Comparison of ENCODE assay signal across 9 mouse cellular contexts in genomic region chr3:87886416-87886815, GRCm38 (mm10). TPM values are rescaled to one million over a fixed set of nuclear protein-coding genes. Genes with fewer than 3 reads are reported as not detected.
DNase-seq lines count a peak whose midpoint lies in the region; ATAC-seq lines count a peak whose summit lies in the region.
"Had no signal": no experiment of that assay in that cellular context is flagged by ENCODE, and none has a peak within 500 bp of the region (broad histone marks: within the 10 kb centered on the region; RNA-seq: fewer than 3 reads in every experiment).

No protein-coding gene starts in this region.

- H3K4me1 ChIP-seq in liver, embryonic 11.5 days (replicated peaks; ENCODE audit: control insufficient read depth, insufficient read depth, low read length) = peaks cover 19% of the 10 kb centered on the region
- H3K4me1 ChIP-seq in intestine, embryonic 15.5 days (replicated peaks) = peaks cover 12% of the 10 kb centered on the region
- peaks cover 17% of the 10 kb centered on the region for H3K4me1 ChIP-seq in neural tube, embryonic 12.5 days

- H3K9ac ChIP-seq in liver, embryonic 11.5 days (ENCODE audit: low read depth, low read length) = peak overlapping the region; percentile 60; the same call in 1 of the 2 replicates
- H3K9ac ChIP-seq in intestine, embryonic 15.5 days = no peak overlapping the region
- no peak overlapping the region for H3K9ac ChIP-seq in neural tube, embryonic 12.5 days

- DNase-seq in adrenal gland, adult (ENCODE audit: inconsistent age in 2 of 2, low spot score in 1 of 2) = peak; percentile 32 to 67
- DNase-seq in adrenal gland, postnatal 14 days = no peak
- DNase-seq in liver, embryonic 11.5 days (ENCODE audit: low spot score) = no peak
- no peak for DNase-seq in liver
- DNase-seq in ovary, postnatal 36 days (ENCODE audit: low spot score) = no peak
- no peak for DNase-seq in right cerebral cortex, adult 18-20 months

- peak overlapping the region; percentile 96 for H3K4me2 ChIP-seq in liver, embryonic 11.5 days
- H3K4me2 ChIP-seq in intestine, embryonic 15.5 days (replicated peaks) = peak overlapping the region; percentile 68
- peak overlapping the region; percentile 47 for H3K4me2 ChIP-seq in neural tube, embryonic 12.5 days (replicated peaks)

- no peaks in the 10 kb centered on the region; the same call in 1 of the 2 replicates for H3K9me3 ChIP-seq in liver, embryonic 11.5 days (ENCODE audit: control insufficient read depth, low read length)
- no peaks in the 10 kb centered on the region for H3K9me3 ChIP-seq in intestine, embryonic 15.5 days
- H3K9me3 ChIP-seq in neural tube, embryonic 12.5 days = peaks cover 4% of the 10 kb centered on the region; the same call in 1 of the 2 replicates

- H3K36me3 ChIP-seq in liver, embryonic 11.5 days (ENCODE audit: control insufficient read depth, insufficient read depth, low read length) = no peaks in the 10 kb centered on the region
- H3K36me3 ChIP-seq in intestine, embryonic 15.5 days = no peaks in the 10 kb centered on the region
- H3K36me3 ChIP-seq in neural tube, embryonic 12.5 days = no peaks in the 10 kb centered on the region

- H3K4me3 ChIP-seq in liver, embryonic 11.5 days (ENCODE audit: low read depth, low read length) = peak overlapping the region; percentile 94; the same call in 1 of the 2 replicates
- H3K4me3 ChIP-seq in intestine, embryonic 15.5 days (replicated peaks) = peak overlapping the region; percentile 98; the same call in 1 of the 2 replicates
- no peak overlapping the region for H3K4me3 ChIP-seq in neural tube, embryonic 12.5 days

- WGBS in liver, embryonic 11.5 days = 89% methylated on average over 6 of the region's 6 CpGs
- WGBS in intestine, embryonic 15.5 days = 84% methylated on average over 6 of the region's 6 CpGs
- 87% methylated on average over 6 of the region's 6 CpGs for WGBS in neural tube, embryonic 12.5 days

- H3K27me3 ChIP-seq in liver, embryonic 11.5 days (replicated peaks; ENCODE audit: control insufficient read depth, insufficient read depth, low read length) = no peaks in the 10 kb centered on the region
- H3K27me3 ChIP-seq in intestine, embryonic 15.5 days (replicated peaks) = no peaks in the 10 kb centered on the region
- no peaks in the 10 kb centered on the region for H3K27me3 ChIP-seq in neural tube, embryonic 12.5 days (replicated peaks)

- ATAC-seq in liver, embryonic 11.5 days (replicated peaks; ENCODE audit: low FRiP score) = no peak
- ATAC-seq in intestine, embryonic 15.5 days = no peak
- ATAC-seq in neural tube, embryonic 12.5 days (ENCODE audit: low FRiP score, low read depth) = 0 out of 2 replicates have a peak, but pooled peaks have one; percentile 1

- peak overlapping the region; percentile 16; the same call in 1 of the 2 replicates for H3K27ac ChIP-seq in liver, embryonic 11.5 days (ENCODE audit: low read depth, low read length)
- H3K27ac ChIP-seq in intestine, embryonic 15.5 days = no peak overlapping the region
- no peak overlapping the region for H3K27ac ChIP-seq in neural tube, embryonic 12.5 days

RNA-seq across cellular contexts. Expression of gene Prcc, which starts 1.0 kb away (rescaled TPM):
- 50.0 and 50.4 TPM in 2 replicates for total RNA-seq in adrenal gland, postnatal 14 days (2021)
- polyA plus RNA-seq in liver, embryonic 11.5 days (2014; fragmentation: Nextera tagmentation; extraction: Ambion mirVana) = 15.4 and 15.6 TPM in 2 replicates
- polyA plus RNA-seq in intestine, embryonic 15.5 days (2015; fragmentation: Nextera tagmentation; extraction: Ambion mirVana) = 13.1 TPM in 2 replicates
- polyA plus RNA-seq in neural tube, embryonic 12.5 days (2016; fragmentation: Nextera tagmentation; extraction: Ambion mirVana) = 14.3 and 15.4 TPM in 2 replicates

RNA-seq across cellular contexts. Expression of gene Hdgf, which starts 19.7 kb away (rescaled TPM):
- total RNA-seq in adrenal gland, postnatal 14 days (2021) = 169 and 171 TPM in 2 replicates
- 520 and 526 TPM in 2 replicates for polyA plus RNA-seq in liver, embryonic 11.5 days (2014; fragmentation: Nextera tagmentation; extraction: Ambion mirVana)
- 227 and 229 TPM in 2 replicates for polyA plus RNA-seq in intestine, embryonic 15.5 days (2015; fragmentation: Nextera tagmentation; extraction: Ambion mirVana)
- 225 and 233 TPM in 2 replicates for polyA plus RNA-seq in neural tube, embryonic 12.5 days (2016; fragmentation: Nextera tagmentation; extraction: Ambion mirVana)

RNA-seq across cellular contexts. Expression of gene Mrpl24, which starts 32.9 kb away (rescaled TPM):
- total RNA-seq in adrenal gland, postnatal 14 days (2021) = 115 and 119 TPM in 2 replicates
- polyA plus RNA-seq in liver, embryonic 11.5 days (2014; fragmentation: Nextera tagmentation; extraction: Ambion mirVana) = 95.7 and 97.5 TPM in 2 replicates
- 74.2 and 79.2 TPM in 2 replicates for polyA plus RNA-seq in intestine, embryonic 15.5 days (2015; fragmentation: Nextera tagmentation; extraction: Ambion mirVana)
- 78.4 and 81.7 TPM in 2 replicates for polyA plus RNA-seq in neural tube, embryonic 12.5 days (2016; fragmentation: Nextera tagmentation; extraction: Ambion mirVana)

RNA-seq across cellular contexts. Expression of gene Sh2d2a, which starts 39.9 kb away (rescaled TPM):
- total RNA-seq in adrenal gland, postnatal 14 days (2021) = 0.19 and 3.7 TPM in 2 replicates
- polyA plus RNA-seq in liver, embryonic 11.5 days (2014; fragmentation: Nextera tagmentation; extraction: Ambion mirVana) = 0.13 and 0.15 TPM in 2 replicates
- polyA plus RNA-seq in intestine, embryonic 15.5 days (2015; fragmentation: Nextera tagmentation; extraction: Ambion mirVana) = 0.24 and 0.43 TPM in 2 replicates
- not detected in 2 replicates for polyA plus RNA-seq in neural tube, embryonic 12.5 days (2016; fragmentation: Nextera tagmentation; extraction: Ambion mirVana)
- total RNA-seq: layer of hippocampus, postnatal 14 days had no signal

RNA-seq across cellular contexts. Expression of gene Isg20l2, which starts 43.7 kb away (rescaled TPM):
- total RNA-seq in adrenal gland, postnatal 14 days (2021) = 22.9 and 23.4 TPM in 2 replicates
- polyA plus RNA-seq in liver, embryonic 11.5 days (2014; fragmentation: Nextera tagmentation; extraction: Ambion mirVana) = 66.9 and 68.1 TPM in 2 replicates
- polyA plus RNA-seq in intestine, embryonic 15.5 days (2015; fragmentation: Nextera tagmentation; extraction: Ambion mirVana) = 46.7 and 49.9 TPM in 2 replicates
- polyA plus RNA-seq in neural tube, embryonic 12.5 days (2016; fragmentation: Nextera tagmentation; extraction: Ambion mirVana) = 60.7 and 64.1 TPM in 2 replicates

Comparison
In these comparisons a context has a peak if more than half of its experiments do, and no peak if none do; other contexts are left out.
1. DNase-seq: peak in adrenal gland, adult (2 of 2); none in adrenal gland, postnatal 14 days (single experiment), liver, embryonic 11.5 days (single experiment), liver (single experiment), ovary, postnatal 36 days (single experiment) and right cerebral cortex, adult 18-20 months (single experiment).
2. Peak in every context shown above with its lines, with median percentiles within 50 percentile points of each other: H3K4me2 ChIP-seq.